Mouse (Mus musculus) liver, embryonic 11.5 days (tissue): ENCODE data around the gene Paqr9. TPM values are rescaled to one million over a fixed set of nuclear protein-coding genes. Genes with fewer than 3 reads are reported as not detected.
"Not testable (repeated sequence)": the region's sequence is repeated elsewhere in the genome, so short reads cannot be mapped to it uniquely, and the experiment has no call there.

ENCODE experiments used
- ATAC-seq: fragments of 200-750 bp; cut with Nextera tagmentation; replicated peaks from 2 replicates; pipeline ENCODE4 v1.8.0; 2017; ENCODE audit warnings: moderate number of reproducible peaks, mild to moderate bottlenecking, moderate TSS enrichment, moderate library complexity; ENCODE audit not compliant: low FRiP score
- DNase-seq: peaks from one replicate; pipeline ENCODE4 v3.0.0-alpha.2; 2017; ENCODE audit warnings: low spot score
- H3K27ac ChIP-seq: fragments of 300-500 bp; sonication (generic); 2 replicates; pipeline ENCODE4 v1.5.1; 2014; ENCODE audit warnings: mild to moderate bottlenecking, low read depth, low read length, control low read depth
- H3K27me3 ChIP-seq: fragments of 300-500 bp; sonication (generic); replicated peaks from 2 replicates; pipeline ENCODE4 v1.6.1; 2014; ENCODE audit warnings: low read length, mixed read lengths; ENCODE audit not compliant: control insufficient read depth, insufficient read depth
- H3K36me3 ChIP-seq: fragments of 300-500 bp; sonication (generic); 2 replicates; pipeline ENCODE4 v1.6.1; 2014; ENCODE audit warnings: mild to moderate bottlenecking, low read length, moderate library complexity, mixed read lengths; ENCODE audit not compliant: control insufficient read depth, insufficient read depth
- H3K4me1 ChIP-seq: fragments of 300-500 bp; sonication (generic); replicated peaks from 2 replicates; pipeline ENCODE4 v1.6.1; 2014; ENCODE audit warnings: low read length, mixed read lengths; ENCODE audit not compliant: control insufficient read depth, insufficient read depth
- H3K4me2 ChIP-seq: fragments of 300-500 bp; sonication (generic); 2 replicates; pipeline ENCODE4 v1.6.1; 2014; ENCODE audit warnings: mild to moderate bottlenecking, control low read depth, moderate library complexity
- H3K4me3 ChIP-seq: fragments of 300-500 bp; sonication (generic); 2 replicates; pipeline ENCODE4 v1.5.1; 2014; ENCODE audit warnings: low read depth, low read length, control low read depth
- H3K9ac ChIP-seq: fragments of 300-500 bp; sonication (generic); 2 replicates; pipeline ENCODE4 v1.6.1; 2014; ENCODE audit warnings: low read depth, low read length, control low read depth
- H3K9me3 ChIP-seq: fragments of 300-500 bp; sonication (generic); 2 replicates; pipeline ENCODE4 v1.6.1; 2016; ENCODE audit warnings: low read length, inconsistent platforms, mixed read lengths; ENCODE audit not compliant: control insufficient read depth
- WGBS: fragments of 180-500 bp; shearing (Covaris S2); extraction: QIAGEN DNeasy Blood & Tissue Kit; methylation state at CpG from one replicate; pipeline ENCODE4 v1.1.7; 2014; 5-methylcytosine and 5-hydroxymethylcytosine counted together
- polyA plus RNA-seq: library from polyadenylated mRNA; unstranded; fragments of >200 nt; fragmentation: Nextera tagmentation; extraction: Ambion mirVana; gene quantifications from 2 replicates; pipeline ENCODE4 v1.2.1, GENCODE M21; 2014

Gene Paqr9
- polyA plus RNA-seq, result 13.8 and 14.4 TPM in 2 replicates

DNA sequence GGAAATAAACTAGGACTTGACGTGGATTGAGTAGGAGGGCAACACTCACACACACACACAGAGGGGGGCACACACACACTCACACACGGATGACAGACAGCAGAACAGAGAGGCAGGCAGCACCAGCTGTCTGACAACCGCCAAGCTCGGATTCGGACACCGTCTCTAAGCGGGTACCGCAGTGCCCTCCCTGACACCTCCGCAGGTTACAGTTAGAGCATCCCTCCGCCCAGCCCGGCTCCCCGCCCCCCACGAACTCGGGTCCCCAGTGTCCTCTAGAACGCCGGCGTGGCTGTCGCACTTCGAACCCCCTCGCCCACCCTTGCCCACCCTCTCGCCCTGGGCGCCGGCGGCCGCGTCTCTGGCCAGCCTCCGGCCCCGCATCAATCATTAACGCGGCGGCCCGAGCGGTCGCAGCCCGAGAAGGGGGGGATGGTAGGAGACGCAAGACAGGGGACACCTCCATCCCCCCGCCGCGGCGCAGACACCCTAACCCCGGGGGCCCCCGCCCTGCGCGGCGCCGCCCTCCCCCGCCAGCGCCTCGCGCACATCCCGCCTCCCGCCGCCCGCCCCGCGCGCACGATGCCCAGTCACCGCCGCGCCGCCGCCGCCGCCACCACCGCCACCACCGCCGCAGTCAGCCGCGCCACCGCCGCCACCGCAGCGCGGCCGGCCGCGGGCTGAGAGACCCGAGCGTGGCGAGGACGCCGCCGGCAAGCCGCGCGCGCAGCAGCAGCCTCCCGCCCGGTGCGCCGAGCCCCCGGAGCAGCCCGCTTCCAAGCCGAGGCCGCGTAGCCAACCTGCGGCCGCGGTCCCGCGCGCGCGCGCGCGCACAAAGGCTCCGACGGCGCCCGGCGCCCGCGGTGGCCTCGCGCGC is at the start of gene Paqr9:
TSS of gene Paqr9 (plus strand) at position 599 of the 877 bp plus-strand sequence.
- H3K9me3 ChIP-seq, result no peaks in the 10 kb centered on the region
- peaks cover 24% of the 10 kb centered on the region for H3K4me1 ChIP-seq
- H3K9ac ChIP-seq, result peak within 1 kb of the TSS; percentile 68
- no peaks in the 10 kb centered on the region for H3K36me3 ChIP-seq
- peak within 1 kb of the TSS; percentile 91 for H3K4me2 ChIP-seq
- H3K4me3 ChIP-seq, result peak within 1 kb of the TSS; percentile 76
- DNase-seq (peak; percentile 70), ATAC-seq (peak; percentile 58)
- H3K27ac ChIP-seq, result peak within 1 kb of the TSS; percentile 83
- 1% methylated on average over 79 of the region's 118 CpGs for WGBS
- peaks cover 65% of the 10 kb centered on the region for H3K27me3 ChIP-seq

DNA sequence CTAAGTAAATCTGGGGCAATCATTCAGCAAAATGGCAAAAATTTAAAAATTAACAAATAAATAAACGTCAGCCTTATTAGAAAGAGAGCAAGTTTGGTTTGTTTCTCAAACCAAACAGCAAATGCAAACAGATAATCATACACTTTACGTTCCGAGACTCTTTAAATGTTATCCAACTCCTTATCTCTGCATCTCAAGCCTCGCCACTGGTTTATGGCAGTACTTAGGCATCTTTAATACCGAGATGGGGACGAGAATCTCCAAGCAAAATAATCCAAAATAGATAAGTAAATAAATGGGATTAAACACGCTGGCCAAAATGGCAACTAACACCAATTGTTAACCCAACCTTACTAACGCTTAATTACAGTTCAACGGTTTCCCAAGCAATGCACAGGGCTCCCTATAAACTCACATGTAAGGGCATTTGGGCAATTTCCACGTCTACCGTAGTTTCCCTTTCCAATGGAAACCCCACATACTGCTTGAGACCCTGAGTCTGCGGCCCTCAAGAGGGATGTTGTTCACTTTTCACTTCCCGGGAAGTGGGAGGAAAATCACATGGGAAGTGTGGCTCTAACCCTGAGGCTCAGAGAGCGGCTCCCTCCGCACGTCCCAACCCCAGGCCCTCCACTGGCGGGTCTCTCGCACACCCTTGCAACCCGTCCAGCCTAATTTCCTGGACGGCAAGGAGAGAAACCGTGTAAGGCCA is 48.6 kb upstream of the Paqr9 start:
- no peaks in the 10 kb centered on the region for H3K36me3 ChIP-seq
- H3K4me1 ChIP-seq, result peaks cover 11% of the 10 kb centered on the region
- H3K4me2 ChIP-seq, result peak overlapping the region; percentile 81
- peak; percentile 24 for ATAC-seq
- 2% methylated on average over 21 of the region's 21 CpGs for WGBS
- H3K27ac ChIP-seq, result peak overlapping the region; percentile 90
- no peaks in the 10 kb centered on the region for H3K27me3 ChIP-seq
- no peak for DNase-seq
- peak overlapping the region; percentile 97 for H3K9ac ChIP-seq
- H3K9me3 ChIP-seq, result no peaks in the 10 kb centered on the region
- H3K4me3 ChIP-seq, result peak overlapping the region; percentile 94

DNA sequence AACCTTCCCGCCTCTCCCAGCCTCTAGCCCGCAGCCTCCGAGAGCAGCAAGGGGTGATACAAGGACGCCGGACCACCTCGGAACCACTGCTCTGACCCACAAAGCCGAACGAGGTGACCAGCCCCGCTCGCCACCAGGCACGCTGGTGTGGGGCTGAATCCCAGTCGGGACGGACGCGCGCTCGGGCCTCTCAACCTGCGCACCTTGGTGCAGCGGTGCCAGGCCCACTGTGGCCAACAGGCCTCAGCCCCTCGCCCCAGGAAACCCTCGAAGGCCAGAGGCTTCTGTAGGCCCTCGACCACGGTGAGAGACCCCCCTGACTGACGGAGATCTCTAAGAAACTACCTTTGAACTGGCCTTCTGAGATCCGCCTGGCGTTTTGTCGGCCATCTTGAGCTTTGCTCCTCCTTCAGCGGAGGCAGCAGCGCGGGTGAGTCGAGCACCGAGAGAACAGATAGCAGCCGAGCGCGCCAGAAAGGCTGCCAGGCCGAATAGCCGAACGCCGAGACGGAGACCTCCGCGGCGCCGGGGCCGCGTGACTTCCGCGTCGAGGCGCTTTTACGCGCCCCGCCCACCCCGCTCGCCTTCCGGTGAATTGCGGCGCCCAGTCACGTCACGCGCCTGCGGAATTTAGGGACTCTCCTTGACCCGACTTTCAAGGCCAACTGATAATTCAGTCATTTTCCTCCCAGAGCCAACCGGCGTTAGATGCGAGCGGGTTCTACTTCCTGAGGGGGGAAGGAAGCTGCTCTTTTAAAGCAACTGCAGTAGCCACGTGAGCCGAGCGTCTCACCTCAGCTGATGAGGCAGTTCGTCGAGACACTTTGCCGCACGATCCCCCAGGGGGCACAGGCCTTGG is 47.8 kb upstream of the Paqr9 start, which contains the start of gene U2surp:
TSS of gene U2surp (minus strand) at position 525 of the 859 bp plus-strand sequence.
- DNase-seq (peak; percentile 94), ATAC-seq (peak; percentile 93)
- Histone ChIP-seq H3K9ac (peak within 1 kb of the TSS; percentile 97), H3K4me1 (peaks cover 9% of the 10 kb centered on the region), H3K4me3 (peak within 1 kb of the TSS; percentile 94), H3K36me3 (no peaks in the 10 kb centered on the region), H3K27me3 (no peaks in the 10 kb centered on the region), H3K27ac (peak within 1 kb of the TSS; percentile 90), H3K4me2 (peak within 1 kb of the TSS; percentile 81), H3K9me3 (no peaks in the 10 kb centered on the region)
- under 1% methylated on average over 72 of the region's 74 CpGs for WGBS

DNA sequence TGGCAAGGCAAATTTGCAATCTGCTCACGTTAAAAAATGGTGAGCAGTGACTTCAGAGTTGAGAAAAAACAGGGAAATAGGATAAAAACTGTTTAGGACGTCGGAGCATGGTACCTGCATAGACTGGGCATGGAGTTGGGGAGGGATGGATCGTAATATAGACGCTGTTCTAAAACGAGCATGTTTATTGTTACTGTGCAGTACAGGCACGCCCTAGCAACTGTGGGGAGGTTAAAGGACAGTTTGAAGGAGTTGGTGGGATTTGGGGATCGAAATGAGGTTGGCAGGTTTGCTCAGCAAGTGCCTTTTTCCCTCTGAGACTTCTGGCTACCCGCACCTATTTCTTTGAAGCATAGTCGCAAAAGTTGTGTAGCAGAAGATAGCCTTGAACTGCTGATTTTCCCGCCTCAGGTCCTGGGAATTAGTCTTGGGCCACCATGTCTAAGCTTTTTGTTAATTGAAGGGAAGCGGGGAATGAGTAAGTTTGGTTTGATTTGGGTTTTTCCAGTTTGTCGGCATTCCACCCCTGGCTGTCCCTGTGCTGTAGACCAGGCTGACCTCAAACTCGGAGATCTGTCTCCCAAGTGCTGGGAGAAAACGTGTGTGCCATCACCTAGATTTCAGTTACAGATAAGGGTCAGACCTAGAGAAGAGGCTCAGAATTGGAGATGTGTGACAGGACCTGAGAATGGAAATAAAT is 47.0 kb upstream of the Paqr9 start:
- Histone ChIP-seq H3K9ac (peak overlapping the region; percentile 70), H3K36me3 (no peaks in the 10 kb centered on the region), H3K27ac (peak overlapping the region; percentile 90), H3K9me3 (no peaks in the 10 kb centered on the region), H3K27me3 (no peaks in the 10 kb centered on the region), H3K4me1 (peaks cover 8% of the 10 kb centered on the region), H3K4me3 (peak overlapping the region; percentile 94), H3K4me2 (peak overlapping the region; percentile 73)
- 22% methylated on average over 15 of the region's 15 CpGs for WGBS
- no peak for DNase-seq
- ATAC-seq, result peak; percentile 66

DNA sequence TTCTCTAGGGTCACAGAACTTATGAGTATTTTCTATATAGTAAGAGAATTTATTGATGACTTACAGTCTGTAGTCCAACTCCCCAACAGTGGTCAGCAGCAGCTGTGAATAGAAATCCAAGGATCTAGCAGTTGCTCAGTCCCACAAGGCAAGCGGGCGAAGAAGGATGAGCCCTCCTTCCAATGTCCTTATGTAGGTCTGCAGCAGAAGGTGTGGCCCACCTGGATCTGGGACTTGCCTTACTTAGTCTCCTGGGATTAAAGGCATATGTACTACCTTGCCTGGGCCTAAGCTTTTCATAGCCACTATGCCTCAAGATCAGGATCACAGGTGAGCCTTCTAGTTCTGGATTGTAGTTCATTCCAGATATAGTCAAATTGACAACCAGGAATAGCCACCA is 45.7 kb upstream of the Paqr9 start:
- Histone ChIP-seq H3K27ac (no peak overlapping the region), H3K36me3 (no peaks in the 10 kb centered on the region), H3K9ac (no peak overlapping the region), H3K9me3 (no peaks in the 10 kb centered on the region), H3K4me1 (peaks cover 5% of the 10 kb centered on the region; the same call in 1 of the 2 replicates), H3K27me3 (no peaks in the 10 kb centered on the region), H3K4me2 (no peak overlapping the region), H3K4me3 (no peak overlapping the region)
- DNase-seq, result no peak
- ATAC-seq, result no peak
- WGBS, result 100% methylated on average over 2 of the region's 2 CpGs

DNA sequence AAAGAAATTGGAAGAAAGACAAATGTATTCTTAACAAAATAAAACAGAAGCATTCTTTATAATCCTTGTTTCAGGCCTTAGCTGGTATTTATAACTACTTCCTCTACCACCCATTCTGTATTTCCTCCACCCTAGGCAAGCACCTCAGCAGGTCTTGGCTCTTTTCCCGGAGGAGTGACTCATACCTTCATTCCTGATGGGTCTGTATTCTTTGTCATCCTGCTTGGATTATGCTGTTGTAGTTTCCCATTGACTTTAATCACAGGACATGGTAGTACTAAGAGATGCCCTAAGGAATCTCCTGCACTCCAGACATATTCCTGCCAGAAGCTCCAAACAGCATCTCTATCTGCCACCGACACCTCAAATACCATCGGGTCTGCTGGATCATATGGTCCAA is 45.1 kb upstream of the Paqr9 start:
- not testable (repeated sequence) for ATAC-seq, H3K9me3 ChIP-seq
- WGBS, result 80% methylated on average over 3 of the region's 3 CpGs

DNA sequence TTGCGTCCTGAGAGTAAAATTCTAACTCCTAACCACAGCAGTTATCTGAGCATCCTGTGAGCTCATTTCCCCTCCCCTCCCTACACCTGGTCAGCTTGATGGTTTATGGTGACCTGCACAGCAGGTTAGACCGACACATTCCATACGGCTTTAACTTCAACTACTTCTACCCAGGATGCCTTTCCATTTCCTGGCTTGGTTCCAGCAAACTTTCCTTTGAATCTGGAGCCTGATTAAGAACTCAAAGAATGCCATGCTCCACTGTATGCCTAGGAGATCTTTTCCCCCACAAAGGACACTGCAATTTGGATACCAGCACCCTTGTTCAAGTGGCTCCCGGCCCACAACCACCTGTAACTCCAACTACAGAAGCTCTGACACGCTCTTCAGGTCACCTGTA is 38.9 kb upstream of the Paqr9 start:
- WGBS, result 83% methylated on average over 5 of the region's 5 CpGs
- DNase-seq, result no peak
- Histone ChIP-seq H3K9me3 (no peaks in the 10 kb centered on the region), H3K36me3 (no peaks in the 10 kb centered on the region), H3K9ac (no peak overlapping the region), H3K27me3 (no peaks in the 10 kb centered on the region), H3K27ac (no peak overlapping the region), H3K4me2 (no peak overlapping the region), H3K4me1 (no peaks in the 10 kb centered on the region; the same call in 1 of the 2 replicates), H3K4me3 (no peak overlapping the region)
- no peak for ATAC-seq

More for the DNA sequence above, 45.1 kb upstream of the Paqr9 start:
- not testable (repeated sequence) for H3K4me2 ChIP-seq, H3K36me3 ChIP-seq, DNase-seq, H3K27ac ChIP-seq, H3K27me3 ChIP-seq, H3K4me1 ChIP-seq, H3K4me3 ChIP-seq, H3K9ac ChIP-seq
